Mouse (Mus musculus) MEL-GATA-1-ER (cell line): ENCODE measurements around the gene Stx6.

Experiments used
- DNase-seq: peaks from one replicate; pipeline ENCODE4 v3.0.0-alpha.2; 2012; ENCODE audit warnings: low read depth; ENCODE audit errors: extremely low read depth

The Stx6 gene

DNA sequence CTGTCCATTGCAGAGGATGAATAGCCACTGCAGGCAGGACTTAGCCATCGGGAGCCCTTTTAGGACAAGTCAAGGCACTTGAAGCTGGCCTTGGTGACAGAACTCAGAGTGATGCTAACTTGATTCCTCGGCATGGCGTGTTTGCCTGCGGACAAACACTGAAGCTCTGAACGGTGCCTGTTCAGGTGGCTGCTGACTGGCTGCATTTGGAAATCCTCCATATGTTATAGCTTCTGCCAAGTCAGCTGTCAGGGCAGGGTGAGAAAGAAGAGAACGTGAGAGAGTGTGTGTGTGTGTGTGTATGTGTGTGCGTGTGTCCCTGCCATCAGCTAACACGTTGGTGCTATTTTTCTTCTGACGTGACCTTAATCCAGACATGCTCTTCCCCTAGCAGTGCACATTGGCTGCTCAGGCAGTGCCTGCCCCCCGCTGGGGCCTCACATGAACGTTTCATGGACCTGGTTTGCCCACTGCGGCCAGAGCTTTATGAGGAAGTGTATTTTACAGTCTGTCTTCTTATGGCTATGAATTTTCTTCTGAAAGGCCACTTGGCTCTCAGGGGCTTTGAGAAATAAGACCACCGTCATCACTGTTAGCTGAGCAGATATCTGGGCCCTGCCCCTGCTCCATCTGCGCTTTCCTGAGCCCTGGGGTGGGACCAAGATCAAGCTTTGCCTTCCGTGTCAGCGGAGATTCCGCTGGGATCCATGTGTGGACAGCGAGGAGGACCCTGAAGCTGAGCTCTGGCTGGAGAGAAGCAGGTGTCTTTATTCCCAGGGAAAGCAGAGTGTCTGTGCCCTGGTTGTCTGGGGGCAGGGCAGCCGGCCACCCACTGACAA lies 47.5 kb downstream of the Stx6 start:
- no peak for DNase-seq

DNA sequence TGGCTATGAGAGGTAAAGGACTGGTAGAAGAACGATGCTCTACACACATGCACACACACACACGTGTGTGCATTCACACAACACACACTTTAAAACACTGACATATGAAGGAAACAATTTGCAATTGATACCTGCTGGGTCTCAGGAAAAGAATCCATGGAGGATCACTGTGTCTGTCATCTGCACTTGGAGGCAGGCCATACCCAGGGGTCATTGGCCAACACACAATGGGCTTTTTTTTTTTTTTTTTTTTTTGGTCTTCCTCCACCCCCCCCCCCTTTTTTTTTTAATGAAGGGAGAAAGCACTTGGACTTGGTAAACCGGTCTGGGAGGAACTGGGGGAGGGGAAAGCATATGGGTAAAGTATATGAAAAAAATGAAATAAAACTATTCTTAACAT lies 49.3 kb downstream of the Stx6 start:
- no peak for DNase-seq

DNA sequence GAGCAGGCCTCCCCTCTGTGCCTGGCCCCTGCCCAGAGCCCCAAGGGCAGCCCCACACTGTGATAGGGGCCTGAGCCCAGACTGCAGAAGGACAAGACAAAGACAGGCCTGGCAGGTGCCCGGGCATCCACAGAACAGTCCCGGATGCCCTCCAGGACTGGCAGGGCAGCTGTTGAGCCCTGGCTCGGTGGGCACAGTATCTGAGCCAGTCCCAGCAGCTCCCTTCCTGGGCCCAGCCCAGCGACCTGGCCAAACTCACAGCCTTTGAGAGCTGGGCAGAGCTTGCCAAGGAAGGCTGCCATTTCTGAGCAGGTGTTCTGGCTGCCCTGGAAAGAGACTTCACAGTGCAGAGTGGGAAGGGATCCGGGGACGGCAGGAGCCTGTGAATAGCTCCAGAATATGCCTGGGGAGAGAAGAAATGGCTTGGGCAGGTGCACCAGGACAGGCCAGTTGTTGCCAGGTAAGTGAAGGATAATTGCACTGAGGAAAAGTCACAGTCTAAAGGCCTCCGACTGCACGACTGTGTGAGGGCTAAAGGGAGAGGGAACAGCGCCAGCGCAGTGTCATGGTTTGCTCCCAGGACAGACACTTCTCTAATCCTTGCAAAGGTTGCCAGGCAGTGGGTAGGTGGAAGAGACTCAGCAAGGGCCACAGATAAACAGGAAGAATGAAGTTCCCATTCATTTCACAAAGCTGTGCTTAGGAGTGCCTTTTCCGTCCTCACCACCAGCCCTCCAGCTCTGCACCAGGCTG lies 51.7 kb downstream of the Stx6 start:
- no peak for DNase-seq

DNA sequence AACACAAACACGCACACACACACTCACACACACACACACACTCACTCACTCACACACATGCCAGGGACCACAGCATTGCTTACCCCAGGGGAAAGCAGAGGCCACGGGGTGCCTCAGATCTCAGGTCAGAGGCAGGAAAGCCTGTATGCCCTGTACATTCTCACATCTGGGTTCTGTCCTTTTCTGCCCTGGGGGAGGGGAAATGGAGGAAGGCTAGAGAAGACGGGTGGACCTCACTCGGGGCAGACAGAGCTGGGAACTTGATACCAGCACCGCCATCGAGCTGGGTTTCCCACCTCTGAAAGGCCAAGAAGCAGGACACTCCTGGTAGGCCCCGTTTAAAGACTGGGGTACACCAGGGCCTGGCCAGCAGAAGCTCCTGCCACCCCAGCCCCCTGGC lies 52.5 kb downstream of the Stx6 start:
- DNase-seq = no peak

DNA sequence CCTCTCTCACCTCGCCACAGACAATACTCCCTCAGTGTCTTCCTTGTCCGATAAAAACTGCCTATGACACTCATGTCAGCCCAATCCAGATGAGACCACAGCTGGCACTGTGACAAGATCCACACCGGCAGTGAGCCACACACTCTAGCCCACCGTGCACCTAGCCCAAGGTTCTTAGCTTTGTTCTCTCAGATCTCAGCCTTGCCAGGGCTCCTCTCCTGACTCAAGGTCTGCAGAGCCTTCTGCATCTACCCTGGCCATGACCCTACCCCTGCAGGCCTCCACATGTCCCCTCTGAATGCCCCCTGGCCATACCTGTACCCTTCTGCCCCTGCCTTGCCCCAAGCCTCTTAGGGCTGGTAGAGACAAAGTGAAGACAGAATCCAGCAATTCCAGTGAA lies 53.6 kb downstream of the Stx6 start:
- no peak for DNase-seq

DNA sequence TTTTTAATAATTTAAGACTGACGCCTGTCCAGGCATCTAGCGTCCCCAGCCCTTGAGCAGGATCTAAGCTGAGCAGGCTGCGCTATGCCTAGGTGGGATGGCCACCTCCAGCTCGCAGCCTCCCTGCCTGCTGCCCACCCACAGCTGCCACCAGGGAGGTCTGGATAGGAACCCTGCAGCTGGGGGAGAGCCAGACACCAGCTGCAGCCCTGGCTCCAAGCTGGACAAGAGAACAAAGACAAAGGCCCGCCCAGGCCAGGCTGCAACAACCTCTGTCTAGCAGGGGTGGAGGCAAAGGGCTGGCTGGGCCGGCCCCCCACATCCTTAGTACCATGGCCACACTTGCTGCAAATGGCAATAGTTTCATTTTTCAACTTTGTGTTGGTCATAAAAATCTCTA lies 54.0 kb downstream of the Stx6 start:
- no peak for DNase-seq

DNA sequence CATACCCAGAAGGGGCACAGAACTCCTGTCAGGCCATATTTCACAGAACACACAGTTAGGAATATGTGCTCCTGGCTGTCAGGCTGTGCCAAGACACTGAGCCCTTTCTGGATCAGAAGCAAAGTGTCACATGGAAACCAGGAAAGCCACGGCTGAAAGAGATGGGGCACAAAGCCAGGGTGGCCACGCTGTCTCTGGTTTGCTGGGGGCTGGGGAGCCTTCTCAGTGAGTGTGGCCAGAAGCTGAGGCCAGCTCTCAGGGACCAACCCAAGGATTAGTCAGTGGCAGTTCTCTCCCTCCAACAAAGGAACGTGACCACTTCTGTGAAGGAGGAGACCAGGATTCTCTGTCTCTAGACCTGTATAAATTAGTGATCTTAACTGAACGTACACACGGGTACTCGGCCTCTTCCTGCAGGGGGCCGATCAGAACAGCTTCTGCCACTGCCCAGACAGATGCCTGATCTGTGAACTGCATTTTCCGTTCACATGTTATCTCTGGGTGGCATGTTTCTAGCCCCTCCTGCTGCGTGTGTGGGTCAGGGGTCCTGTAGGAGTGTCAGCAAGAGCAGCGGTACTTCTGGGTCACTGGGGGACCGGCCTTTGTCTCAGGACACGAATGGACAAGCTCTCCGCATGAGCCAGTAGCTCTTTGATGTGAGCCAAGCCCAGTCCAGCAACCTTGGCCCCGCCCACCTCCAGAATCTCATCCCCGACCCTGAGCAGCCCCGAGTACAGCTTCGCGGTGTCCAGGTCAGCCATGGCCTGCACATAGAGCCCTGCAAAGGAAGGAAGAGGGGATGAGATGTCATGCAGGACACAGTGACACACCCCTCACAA lies 54.6 kb downstream of the Stx6 start:
- no peak for DNase-seq

DNA sequence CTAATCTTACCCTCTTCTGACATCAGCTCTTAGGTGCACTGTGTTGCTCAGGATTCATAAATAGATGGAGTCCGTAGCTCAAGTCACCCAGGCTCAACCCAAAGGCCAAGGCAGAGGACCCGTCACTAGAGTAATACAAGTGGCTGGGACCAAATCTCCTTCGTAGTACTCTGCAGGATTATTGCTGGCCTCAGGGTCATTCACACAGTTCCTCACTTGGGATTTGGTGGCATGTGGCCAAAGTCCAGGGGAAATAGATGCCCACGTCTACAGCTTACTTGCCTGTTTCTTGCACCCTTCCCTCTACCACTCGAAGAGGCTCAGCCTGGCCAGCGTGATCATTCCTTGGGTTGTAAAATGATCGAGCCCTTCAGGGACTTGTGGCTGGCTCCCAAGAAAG lies 55.4 kb downstream of the Stx6 start:
- no peak for DNase-seq

DNA sequence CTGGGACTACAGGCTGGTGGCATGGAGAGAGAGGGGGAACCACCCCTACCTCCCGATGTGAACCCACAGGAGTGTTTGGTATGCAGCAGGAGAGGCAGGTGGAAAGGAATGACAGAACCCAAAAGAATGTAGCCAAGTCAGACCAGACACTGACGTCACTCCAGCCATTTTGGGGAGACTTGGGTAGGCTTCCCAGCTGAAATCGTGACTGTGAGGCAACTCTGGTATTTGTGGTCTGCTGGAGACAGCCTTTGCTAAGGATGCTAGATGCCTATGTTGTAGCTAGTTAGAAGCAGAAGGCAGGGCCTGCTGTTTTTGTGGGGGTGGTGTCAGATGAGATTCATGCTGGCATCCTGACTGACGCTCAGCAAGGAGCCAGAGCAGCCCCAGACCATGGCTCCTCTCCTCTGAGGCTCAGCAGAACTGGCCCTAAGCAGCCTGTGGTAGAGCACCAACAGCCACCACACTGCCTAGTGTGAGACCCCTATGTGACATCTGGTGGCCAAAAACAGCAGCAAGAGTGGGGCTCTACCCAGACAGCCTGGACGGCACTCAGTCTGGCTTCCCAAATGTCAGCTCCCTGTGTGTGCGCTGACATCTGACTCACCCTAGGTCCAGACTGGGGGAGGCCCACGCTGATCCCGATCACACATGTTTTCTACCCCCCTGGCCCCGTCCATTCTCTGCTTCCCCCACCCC lies 56.7 kb downstream of the Stx6 start:
- DNase-seq = no peak

DNA sequence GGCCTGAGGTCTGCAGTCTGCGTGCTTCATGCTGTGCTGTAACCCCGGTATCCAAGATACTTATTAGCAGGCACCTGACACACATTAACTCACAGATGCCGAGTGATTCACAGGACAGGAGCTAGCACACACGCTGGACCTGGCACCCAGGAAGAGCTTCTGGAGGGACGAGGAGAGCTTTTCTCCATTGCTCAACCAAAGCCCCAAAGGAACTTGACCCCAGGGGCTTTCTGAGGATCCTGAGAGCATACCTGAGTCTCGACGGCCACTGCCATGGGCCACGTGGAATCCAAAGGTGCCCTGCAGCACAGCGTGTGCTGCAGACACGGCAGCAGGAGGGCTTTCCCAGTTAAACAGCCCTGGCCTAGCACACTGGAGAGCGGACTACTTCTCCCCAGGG lies 57.8 kb downstream of the Stx6 start:
- no peak for DNase-seq

DNA sequence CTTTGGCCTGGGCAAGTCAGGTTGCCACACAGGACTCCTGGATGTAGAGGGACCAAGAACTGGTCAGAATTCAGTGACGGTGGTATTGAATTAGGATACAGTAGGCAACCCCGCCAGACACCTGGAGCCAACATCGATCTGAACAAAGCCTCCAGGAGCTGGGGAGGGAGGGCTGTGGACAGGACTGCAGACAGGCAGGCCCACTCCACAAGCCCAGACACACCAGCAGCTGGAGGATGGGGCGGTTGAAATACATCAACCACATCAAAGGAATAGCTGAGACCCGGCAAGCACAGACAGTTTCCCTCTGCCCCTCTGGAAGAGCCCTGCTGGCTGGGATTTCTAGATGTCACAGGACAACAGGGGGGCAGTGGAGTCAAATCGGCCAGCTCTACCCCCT lies 58.3 kb downstream of the Stx6 start:
- DNase-seq = no peak

DNA sequence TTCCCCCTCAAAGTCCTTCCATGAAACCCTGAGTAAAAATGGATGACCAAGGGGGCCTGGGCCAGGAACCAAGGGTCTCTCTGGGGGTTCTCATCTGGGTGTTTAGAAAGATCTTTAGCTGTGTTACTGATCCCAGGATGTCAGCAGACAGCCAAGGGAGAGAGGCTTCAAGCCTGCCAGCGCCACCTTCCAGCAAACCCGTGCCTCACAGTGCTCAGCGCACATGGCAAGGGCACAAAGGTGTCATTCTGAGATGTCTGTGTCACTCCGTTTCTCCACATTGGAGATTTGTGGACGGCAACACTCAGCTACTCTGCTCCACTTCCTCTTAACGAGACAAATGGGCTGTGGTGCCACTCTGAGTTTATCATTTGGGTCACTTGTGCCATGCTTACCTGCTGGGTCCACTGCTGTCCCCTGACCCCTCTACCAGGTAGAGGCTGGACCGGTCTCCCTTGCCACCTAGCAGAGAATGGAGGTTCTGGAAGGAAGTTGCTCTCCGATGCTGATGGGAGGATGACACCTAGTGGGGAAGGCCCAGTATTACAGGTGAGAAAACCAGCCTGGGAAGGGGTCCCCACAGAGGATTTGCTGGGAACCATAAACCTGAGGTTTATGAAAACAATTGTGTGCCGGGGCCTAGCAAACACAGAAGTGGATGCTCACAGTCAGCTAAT lies 59.5 kb downstream of the Stx6 start:
- no peak for DNase-seq

DNA sequence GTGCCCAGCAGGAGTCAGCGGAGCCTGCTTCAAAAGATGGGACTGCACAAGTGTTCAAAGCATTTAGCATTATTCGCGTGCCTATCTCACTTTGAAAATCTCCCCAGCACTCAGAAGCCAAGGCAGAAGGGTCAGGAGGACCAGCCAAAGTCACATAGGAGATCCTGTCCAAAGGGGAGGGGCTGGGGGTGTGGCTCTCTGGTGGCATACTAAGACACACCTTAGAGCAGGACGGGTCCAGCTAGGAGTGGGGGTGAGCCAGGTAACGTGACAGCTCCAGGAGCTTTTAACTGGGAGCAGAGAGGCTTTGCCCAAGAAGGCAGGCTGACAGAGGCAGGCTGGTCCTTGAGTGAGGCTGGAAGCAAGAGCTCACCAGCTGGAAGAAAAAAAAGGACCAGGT lies 60.4 kb downstream of the Stx6 start:
- DNase-seq = no peak

DNA sequence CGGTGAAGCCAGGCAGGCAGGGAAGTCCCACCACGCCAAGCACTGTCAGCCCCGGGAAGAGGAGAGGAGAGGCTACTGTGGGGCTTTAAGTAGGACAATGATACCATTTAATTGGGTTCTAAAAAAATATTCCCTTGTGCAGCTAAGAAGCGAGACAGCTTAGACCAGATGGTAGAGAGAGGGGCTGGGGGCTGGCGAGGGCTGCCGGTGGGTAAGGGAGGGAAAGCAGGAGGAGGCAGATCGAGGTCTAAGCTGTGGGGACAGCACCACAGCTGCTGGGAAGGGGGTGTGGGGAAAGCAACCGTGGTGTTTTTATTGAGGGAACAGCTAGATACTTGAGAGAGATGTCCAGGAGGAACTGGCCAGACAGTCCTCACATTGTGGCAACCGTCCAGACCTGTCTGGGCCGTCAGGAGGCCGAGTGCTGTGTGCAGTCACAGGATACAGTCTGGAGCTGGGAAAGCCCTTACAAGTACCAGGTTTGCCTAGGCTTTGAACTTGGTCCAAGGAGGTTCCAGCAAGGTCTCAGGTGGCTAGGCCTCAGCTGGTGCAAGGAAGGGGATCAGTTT lies 63.7 kb downstream of the Stx6 start:
- DNase-seq = no peak

DNA sequence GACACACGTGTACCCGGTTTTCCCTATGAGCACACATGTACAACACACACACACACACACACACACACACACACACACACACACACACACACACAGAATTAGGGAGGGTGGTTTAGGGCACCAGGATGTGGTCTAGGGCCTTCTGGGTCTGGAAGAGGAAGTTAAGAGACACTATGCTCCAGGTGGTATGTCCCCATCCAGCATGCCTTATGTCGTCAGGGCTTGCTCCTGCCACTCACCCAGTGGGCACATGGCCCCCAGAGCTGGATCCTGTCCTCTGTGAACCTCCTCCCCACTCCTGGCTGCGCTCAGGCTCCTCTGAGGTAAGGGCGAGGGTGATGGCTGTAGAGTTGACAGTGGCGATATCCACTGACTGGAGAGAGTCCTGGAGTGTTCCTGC lies 64.5 kb downstream of the Stx6 start:
- peak; percentile 55 for DNase-seq

DNA sequence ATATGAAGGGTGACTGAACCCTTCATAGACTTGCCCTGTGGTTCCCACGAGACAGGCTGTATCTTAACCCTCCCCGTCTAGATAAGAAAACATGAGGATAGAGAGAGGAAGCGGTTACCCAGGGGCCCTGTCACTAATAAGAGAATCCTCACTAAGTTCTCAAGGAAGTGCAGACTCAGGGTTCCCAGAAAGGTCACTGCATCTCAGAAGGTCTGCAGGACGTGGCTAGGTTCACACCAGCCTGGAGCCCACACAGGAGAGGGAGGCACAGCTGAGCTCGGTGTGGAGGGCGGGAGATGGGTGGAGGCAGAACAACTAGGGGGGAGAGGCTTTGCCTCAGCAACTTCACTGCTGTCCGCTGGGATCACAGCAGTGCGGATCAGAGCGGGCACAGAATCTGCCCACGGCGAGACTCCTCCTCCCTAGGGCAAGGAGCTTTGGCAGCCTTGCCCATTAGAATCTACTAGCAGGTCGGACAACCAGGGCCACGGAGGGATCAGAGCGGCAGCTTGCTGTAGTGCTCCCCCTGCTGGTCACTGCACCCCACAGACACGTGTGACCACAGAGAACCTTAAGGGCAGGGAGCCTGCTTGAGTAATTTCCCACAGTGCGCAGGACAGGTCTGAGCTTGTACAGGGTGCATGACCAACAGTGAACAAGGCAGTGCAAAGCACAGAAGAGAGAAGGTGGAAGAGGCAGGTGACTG lies 65.5 kb downstream of the Stx6 start:
- peak; percentile 68 for DNase-seq

DNA sequence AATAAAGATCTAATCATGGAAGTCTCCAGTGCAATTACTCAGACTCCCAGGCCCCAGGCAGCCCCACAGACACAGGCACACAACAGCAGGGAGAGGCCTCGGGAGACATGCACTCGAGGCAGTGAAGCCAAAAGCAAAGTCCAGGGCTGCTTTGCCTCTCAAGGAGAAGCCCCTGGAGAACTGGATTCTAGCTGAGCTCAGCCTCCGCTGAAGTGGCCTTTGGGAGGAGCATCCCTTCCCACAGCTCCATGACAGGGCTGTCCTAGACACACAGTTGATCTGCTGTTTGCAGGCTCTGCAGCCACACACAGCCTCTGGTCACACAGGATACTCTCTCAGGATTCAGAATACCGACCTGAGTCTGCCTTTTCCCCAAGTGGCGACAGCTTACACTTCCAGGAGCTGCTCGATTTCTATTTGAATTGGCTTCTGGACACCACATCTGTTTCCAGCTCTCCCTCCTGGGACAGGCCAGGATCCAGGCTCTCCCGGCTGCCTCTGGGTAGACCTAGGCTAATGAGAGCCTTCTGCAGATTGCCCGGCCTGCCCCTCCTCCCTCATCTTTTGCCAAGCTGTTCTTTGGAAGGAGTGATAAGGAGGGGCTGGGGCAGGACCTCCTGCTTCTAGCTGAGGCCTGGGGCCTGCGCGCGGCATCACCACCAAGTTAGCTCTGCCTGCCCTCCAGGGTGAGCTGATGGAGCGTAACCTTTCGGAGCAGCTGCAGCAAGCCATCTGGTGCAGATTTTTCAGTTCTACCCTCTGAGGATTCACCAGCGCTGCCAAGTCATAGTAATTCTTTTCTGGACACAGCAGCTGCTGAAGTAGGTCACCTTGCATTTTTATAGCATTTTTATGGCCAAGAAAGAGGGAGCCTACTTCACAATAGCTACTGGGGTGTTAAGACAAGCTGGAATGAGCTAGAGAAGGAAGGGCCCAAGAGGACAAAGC lies 71.2 kb downstream of the Stx6 start:
- DNase-seq = no peak

DNA sequence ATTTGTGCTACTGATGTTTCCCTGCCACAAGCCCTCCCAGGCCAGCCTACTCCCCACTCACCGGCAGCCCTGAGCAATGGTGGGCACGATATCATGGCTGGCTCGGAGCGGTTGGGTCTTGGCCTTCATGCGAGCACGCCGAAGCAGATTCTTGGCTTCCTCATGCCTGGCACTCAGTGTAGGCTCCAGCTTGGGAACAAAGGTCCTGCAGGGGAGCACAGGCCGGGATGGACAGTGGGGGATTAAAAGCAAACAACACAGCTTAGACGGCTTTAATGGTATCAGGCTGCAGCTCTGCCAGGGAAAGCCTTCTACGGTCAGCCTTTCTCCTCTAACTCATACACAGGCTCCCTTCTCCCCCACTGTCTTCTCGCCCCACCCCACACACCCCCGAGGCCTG lies 73.9 kb downstream of the Stx6 start:
- DNase-seq = no peak

DNA sequence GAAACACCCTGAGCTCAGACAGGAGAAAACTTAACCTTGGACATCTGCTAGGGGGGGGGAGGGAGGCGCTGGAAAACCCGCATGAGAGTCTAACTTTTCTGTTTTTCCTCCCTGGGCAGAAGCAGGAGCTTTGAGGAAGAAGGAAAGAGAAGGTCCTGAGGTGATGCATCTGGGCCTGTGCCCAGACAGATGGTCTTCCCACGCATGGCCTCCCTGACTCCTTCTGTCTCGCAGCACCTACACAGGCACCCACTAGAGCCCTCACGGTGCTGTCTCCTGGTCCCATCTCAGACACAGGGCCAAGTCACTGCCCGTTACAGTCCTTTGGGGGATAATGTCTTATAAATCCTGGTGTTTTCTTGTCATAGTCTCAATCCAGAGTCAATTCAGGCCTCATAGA lies 74.3 kb downstream of the Stx6 start:
- DNase-seq = no peak
